Mouse (Mus musculus) urinary bladder, postnatal 4 days (tissue): ENCODE measurements around the gene Zscan21.

Experiments used
- DNase-seq, 2 experiments: peaks; one replicate each; pipeline ENCODE4 v3.0.0; 2021 to 2022; ENCODE audit warnings: low spot score in 2 of 2

Gene Zscan21

GRCm38 (mm10) chr5:138118041-138118440 lies 1.3 kb downstream of the Zscan21 start:
- no peak for DNase-seq

GRCm38 (mm10) chr5:138132425-138133064 lies 15.8 kb downstream of the Zscan21 start:
- no peak for DNase-seq

GRCm38 (mm10) chr5:138137257-138137656 lies 20.6 kb downstream of the Zscan21 start:
- no peak for DNase-seq

- no peak for DNase-seq
Measured at GRCm38 (mm10) chr5:138137935-138138549, 21.3 kb downstream of the Zscan21 start.

- no peak for DNase-seq
Measured at GRCm38 (mm10) chr5:138138585-138138984, 21.9 kb downstream of the Zscan21 start.

- DNase-seq, result no peak
Measured at GRCm38 (mm10) chr5:138154390-138154789, 37.7 kb downstream of the Zscan21 start.

GRCm38 (mm10) chr5:138155443-138155976 lies 38.8 kb downstream of the Zscan21 start, which contains the start of gene Zfp113:
TSS of gene Zfp113 (minus strand) at chr5:138155744.
- DNase-seq, result peak; percentile 77 to 80

GRCm38 (mm10) chr5:138160224-138160762 lies 43.6 kb downstream of the Zscan21 start:
- DNase-seq, result no peak

- peak; percentile 91 to 95 for DNase-seq
Measured at GRCm38 (mm10) chr5:138160842-138161665, 44.4 kb downstream of the Zscan21 start, which contains the start of gene Cops6. TSS of gene Cops6 (plus strand) at chr5:138161071.

GRCm38 (mm10) chr5:138163046-138163445 lies 46.3 kb downstream of the Zscan21 start:
- DNase-seq, result no peak

GRCm38 (mm10) chr5:138163610-138164009 lies 46.9 kb downstream of the Zscan21 start:
- no peak for DNase-seq

- DNase-seq, result no peak
Measured at GRCm38 (mm10) chr5:138165594-138165993, 48.9 kb downstream of the Zscan21 start.

- peak; percentile 95 to 97 for DNase-seq
Measured at GRCm38 (mm10) chr5:138170936-138171561, 54.3 kb downstream of the Zscan21 start.

- peak; percentile 98 for DNase-seq
Measured at GRCm38 (mm10) chr5:138171695-138172491, 55.2 kb downstream of the Zscan21 start, which contains the start of the genes Ap4m1 and Mcm7. TSS of gene Ap4m1 (plus strand) at chr5:138172002. TSS of gene Mcm7 (minus strand) at chr5:138172422.

- no peak for DNase-seq
Measured at GRCm38 (mm10) chr5:138173217-138173616, 56.5 kb downstream of the Zscan21 start.
